Mouse (Mus musculus) MEL (cell line): ENCODE data around the gene 1700018B08Rik. TPM values are rescaled to one million over a fixed set of nuclear protein-coding genes. Genes with fewer than 3 reads are reported as not detected.

Experiments used
- DNase-seq: peaks from one replicate; pipeline ENCODE4 v3.0.0; 2011; ENCODE audit warnings: low read depth, low spot score
- H3K27ac ChIP-seq: 2 replicates; pipeline ENCODE4 v1.5.1; 2012; ENCODE audit warnings: low read depth, mild to moderate bottlenecking, control low read depth, low read length, moderate library complexity; ENCODE audit not compliant: control insufficient read depth
- H3K27me3 ChIP-seq, 2 experiments: fragments of 150-350 bp in 1 of 2; sonication (generic) in 1 of 2; 2 replicates each; pipeline ENCODE4 v1.6.1; 2012; ENCODE audit warnings: low read length in 2 of 2, mild to moderate bottlenecking in 2 of 2, improper control_type of control experiment in 1 of 2, moderate library complexity in 1 of 2; ENCODE audit not compliant: insufficient read depth in 2 of 2, control insufficient read depth in 1 of 2
- H3K36me3 ChIP-seq, 2 experiments: 2 replicates each; pipeline ENCODE4 v1.6.1; 2012 to 2014; ENCODE audit warnings: low read length in 2 of 2, improper control_type of control experiment in 1 of 2, inconsistent platforms in 1 of 2, mild to moderate bottlenecking in 1 of 2; ENCODE audit not compliant: insufficient read depth in 2 of 2, control insufficient read depth in 1 of 2
- H3K4me1 ChIP-seq, 2 experiments: fragments of 150-350 bp in 1 of 2; sonication (generic) in 1 of 2; 2 replicates each; pipeline ENCODE4 v1.6.1; 2012; ENCODE audit warnings: low read length in 2 of 2, improper control_type of control experiment in 1 of 2, mild to moderate bottlenecking in 1 of 2; ENCODE audit not compliant: insufficient read depth in 2 of 2, control insufficient read depth in 1 of 2
- H3K4me3 ChIP-seq, 2 experiments: fragments of 150-350 bp in 1 of 2; sonication (generic) in 1 of 2; 2 replicates each; pipeline ENCODE4 v1.5.1; 2012; ENCODE audit warnings: low read depth in 2 of 2, low read length in 2 of 2, mild to moderate bottlenecking in 2 of 2, moderate library complexity in 2 of 2, control low read depth in 1 of 2, improper control_type of control experiment in 1 of 2; ENCODE audit not compliant: control insufficient read depth in 1 of 2, insufficient read depth in 1 of 2
- H3K79me2 ChIP-seq: 2 replicates; pipeline ENCODE4 v1.6.1; 2012; ENCODE audit warnings: mild to moderate bottlenecking, low read length, moderate library complexity; ENCODE audit not compliant: control insufficient read depth, poor library complexity, insufficient read depth
- H3K9ac ChIP-seq: 2 replicates; pipeline ENCODE4 v1.6.1; 2012; ENCODE audit warnings: low read depth, mild to moderate bottlenecking, control low read depth, low read length, moderate library complexity; ENCODE audit not compliant: control insufficient read depth, poor library complexity, severe bottlenecking
- H3K9me3 ChIP-seq: fragments of 150-350 bp; sonication (generic); replicated peaks from 2 replicates; pipeline ENCODE4 v1.6.1; 2012; ENCODE audit warnings: mild to moderate bottlenecking, low read length, improper control_type of control experiment, moderate library complexity; ENCODE audit not compliant: insufficient read depth
- BHLHE40 ChIP-seq: IDR thresholded peaks from 2 replicates; pipeline ENCODE4 v1.6.1; 2012; ENCODE audit warnings: low read depth, mild to moderate bottlenecking, inconsistent platforms, low read length, improper control_type of control experiment, borderline replicate concordance
- CHD1 ChIP-seq: IDR thresholded peaks from 2 replicates; pipeline ENCODE4 v1.6.1; 2012; ENCODE audit warnings: low read depth, mild to moderate bottlenecking, inconsistent platforms, low read length, improper control_type of control experiment
- CHD2 ChIP-seq: IDR thresholded peaks from 2 replicates; pipeline ENCODE4 v1.6.1; 2011; ENCODE audit warnings: low read length, improper control_type of control experiment
- ELF1 ChIP-seq: IDR thresholded peaks from 2 replicates; pipeline ENCODE4 v1.6.1; 2014; ENCODE audit warnings: low read depth, mild to moderate bottlenecking, inconsistent platforms, low read length, improper control_type of control experiment, moderate library complexity
- EP300 ChIP-seq, 2 experiments: IDR thresholded peaks; 2 replicates each; pipeline ENCODE4 v1.6.1; 2011; ENCODE audit warnings: improper control_type of control experiment in 2 of 2, low read length in 2 of 2, low read depth in 1 of 2, mild to moderate bottlenecking in 1 of 2
- ETS1 ChIP-seq: IDR thresholded peaks from 2 replicates; pipeline ENCODE4 v1.6.1; 2012; ENCODE audit warnings: low read depth, mild to moderate bottlenecking, inconsistent platforms, low read length, improper control_type of control experiment, moderate library complexity
- GABPA ChIP-seq: IDR thresholded peaks from 2 replicates; pipeline ENCODE4 v1.6.1; 2012; ENCODE audit warnings: low read depth, mild to moderate bottlenecking, inconsistent platforms, low read length, improper control_type of control experiment, moderate library complexity
- GATA1 ChIP-seq: IDR thresholded peaks from 2 replicates; pipeline ENCODE4 v1.6.1; 2011; ENCODE audit warnings: low read depth, low read length, improper control_type of control experiment
- HCFC1 ChIP-seq: IDR thresholded peaks from 2 replicates; pipeline ENCODE4 v1.6.1; 2012; ENCODE audit warnings: low read depth, mild to moderate bottlenecking, inconsistent platforms, low read length, improper control_type of control experiment, moderate library complexity
- MAX ChIP-seq: IDR thresholded peaks from 2 replicates; pipeline ENCODE4 v1.6.1; 2011; ENCODE audit warnings: low read length, improper control_type of control experiment
- MAZ ChIP-seq: IDR thresholded peaks from 2 replicates; pipeline ENCODE4 v1.6.1; 2012; ENCODE audit warnings: low read depth, mild to moderate bottlenecking, inconsistent platforms, low read length, improper control_type of control experiment
- MXI1 ChIP-seq: IDR thresholded peaks from 2 replicates; pipeline ENCODE4 v1.6.1; 2011; ENCODE audit warnings: mild to moderate bottlenecking, low read depth, low read length, improper control_type of control experiment
- MYB ChIP-seq: IDR thresholded peaks from 2 replicates; pipeline ENCODE4 v1.6.1; 2011; ENCODE audit warnings: mild to moderate bottlenecking, low read depth, low read length, improper control_type of control experiment
- MYC ChIP-seq: IDR thresholded peaks from 2 replicates; pipeline ENCODE4 v1.6.1; 2011; ENCODE audit warnings: low read depth, mild to moderate bottlenecking, low read length, improper control_type of control experiment, moderate library complexity
- POLR2A ChIP-seq, 2 experiments: IDR thresholded peaks; 2 replicates each; pipeline ENCODE4 v1.6.1; 2011 to 2012; ENCODE audit warnings: low read length in 2 of 2, mild to moderate bottlenecking in 2 of 2, control low read depth in 1 of 2, improper control_type of control experiment in 1 of 2, low read depth in 1 of 2, moderate library complexity in 1 of 2; ENCODE audit not compliant: control insufficient read depth in 1 of 2, insufficient read depth in 1 of 2, poor library complexity in 1 of 2
- POLR2AphosphoS2 ChIP-seq: IDR thresholded peaks from 2 replicates; pipeline ENCODE4 v1.6.1; 2011; ENCODE audit warnings: low read length, improper control_type of control experiment
- RAD21 ChIP-seq: IDR thresholded peaks from 2 replicates; pipeline ENCODE4 v1.6.1; 2011; ENCODE audit warnings: mild to moderate bottlenecking, low read depth, low read length, improper control_type of control experiment
- RCOR1 ChIP-seq: IDR thresholded peaks from 2 replicates; pipeline ENCODE4 v1.6.1; 2012; ENCODE audit warnings: low read depth, mild to moderate bottlenecking, inconsistent platforms, low read length, improper control_type of control experiment
- SIN3A ChIP-seq: IDR thresholded peaks from 2 replicates; pipeline ENCODE4 v1.6.1; 2012; ENCODE audit warnings: low read length, improper control_type of control experiment, inconsistent platforms
- SMC3 ChIP-seq: IDR thresholded peaks from 2 replicates; pipeline ENCODE4 v1.6.1; 2011; ENCODE audit warnings: low read depth, low read length, improper control_type of control experiment
- TAL1 ChIP-seq: IDR thresholded peaks from 2 replicates; pipeline ENCODE4 v1.6.1; 2012; ENCODE audit warnings: mild to moderate bottlenecking, inconsistent platforms, low read length, moderate library complexity, mixed read lengths
- TBP ChIP-seq: IDR thresholded peaks from 2 replicates; pipeline ENCODE4 v1.8.0; 2011; ENCODE audit warnings: low read depth, low read length, improper control_type of control experiment
- TCF12 ChIP-seq: IDR thresholded peaks from 2 replicates; pipeline ENCODE4 v1.6.1; 2014; ENCODE audit warnings: low read depth, mild to moderate bottlenecking, inconsistent platforms, low read length, improper control_type of control experiment, moderate library complexity
- UBTF ChIP-seq: IDR thresholded peaks from 2 replicates; pipeline ENCODE4 v1.6.1; 2012; ENCODE audit warnings: low read depth, mild to moderate bottlenecking, inconsistent platforms, low read length, improper control_type of control experiment, moderate library complexity, borderline replicate concordance; ENCODE audit not compliant: insufficient read depth
- USF1 ChIP-seq: IDR thresholded peaks from 2 replicates; pipeline ENCODE4 v1.6.1; 2014; ENCODE audit warnings: low read depth, mild to moderate bottlenecking, inconsistent platforms, low read length, improper control_type of control experiment, moderate library complexity
- ZC3H11A ChIP-seq: IDR thresholded peaks from 2 replicates; pipeline ENCODE4 v1.6.1; 2012; ENCODE audit warnings: low read depth, mild to moderate bottlenecking, inconsistent platforms, low read length, improper control_type of control experiment
- ZKSCAN1 ChIP-seq: IDR thresholded peaks from 2 replicates; pipeline ENCODE4 v1.6.1; 2012; ENCODE audit warnings: low read depth, mild to moderate bottlenecking, inconsistent platforms, low read length, improper control_type of control experiment, moderate library complexity
- ZNF384 ChIP-seq: IDR thresholded peaks from 2 replicates; pipeline ENCODE4 v1.6.1; 2012; ENCODE audit warnings: low read depth, mild to moderate bottlenecking, inconsistent platforms, low read length, improper control_type of control experiment
- polyA plus RNA-seq, 2 experiments: library from polyadenylated mRNA; stranded (reverse) in 1 of 2; unstranded in 1 of 2; fragments of >175 nt in 1 of 2; fragments of >200 nt in 1 of 2; gene quantifications; 2 replicates each; pipeline versions ENCODE4 v1.2.1 to v1.2.4; 2012; ENCODE audit warnings: low replicate concordance in 2 of 2, low read depth in 1 of 2; ENCODE audit not compliant: insufficient read length in 2 of 2, insufficient read depth in 1 of 2, missing spikeins in 1 of 2
- total RNA-seq: library from RNA; depleted of rRNA; stranded (reverse); fragments of 300-350 nt; gene quantifications from 2 replicates; pipeline ENCODE4 v1.2.3, GENCODE M21; 2012

Gene 1700018B08Rik
- total and polyA plus RNA-seq, 3 experiments = not detected

DNA sequence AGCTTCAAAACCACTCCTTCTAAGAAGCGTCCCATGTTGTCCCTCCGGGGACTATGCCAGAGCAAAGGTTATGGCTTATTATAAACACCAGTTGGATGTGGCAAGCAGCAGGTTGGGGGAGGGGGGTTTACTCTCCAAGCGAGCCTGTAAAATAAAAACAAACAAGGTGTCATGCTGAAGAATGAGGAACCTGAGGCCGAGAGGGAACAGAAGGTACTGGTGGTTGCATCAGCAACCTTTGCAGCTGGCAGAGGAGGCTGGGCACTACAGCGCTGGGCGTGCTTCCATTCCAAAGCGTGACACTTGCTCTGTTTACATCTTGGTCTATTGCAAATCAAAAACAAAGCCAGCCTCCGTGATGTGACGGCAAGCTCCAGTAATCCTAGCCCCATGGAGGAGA, 36.3 kb upstream of the 1700018B08Rik start:
- Histone ChIP-seq H3K27ac (peak overlapping the region; percentile 22; the same call in 1 of the 2 replicates), H3K36me3 (peaks cover 0 to 11% of the 10 kb centered on the region in 2 experiments; a peak in 2 of 4 replicates), H3K9ac (peak overlapping the region; percentile 53), H3K4me3 (peak overlapping the region; percentile 39 to 49), H3K4me1 (peaks cover 2 to 22% of the 10 kb centered on the region in 2 experiments; a peak in 3 of 4 replicates), H3K9me3 (no peaks in the 10 kb centered on the region), H3K27me3 (no peaks in the 10 kb centered on the region), H3K79me2 (peaks cover 31% of the 10 kb centered on the region)
- TF ChIP-seq TAL1 (no peak), MYB (no peak), GATA1 (no peak), POLR2A (IDR thresholded peaks at IDR 0.05; ENCODE audit: control insufficient read depth in 1 of 2, insufficient read depth in 1 of 2, low read depth in 1 of 2, low read length in 2 of 2, poor library complexity in 1 of 2) (no peak), POLR2AphosphoS2 (no peak), RCOR1 (no peak), MAZ (no peak), HCFC1 (peak; percentile 32; the same call in 1 of the 2 replicates), TCF12 (peak; percentile 38; the same call in 1 of the 2 replicates), MAX (peak; percentile 59), UBTF (no peak), BHLHE40 (no peak), SMC3 (no peak), USF1 (no peak), CHD2 (no peak), GABPA (no peak), ZNF384 (no peak), MYC (no peak), ELF1 (no peak), SIN3A (peak; percentile 90), RAD21 (no peak), CHD1 (no peak), MXI1 (peak; percentile 87), ZC3H11A (no peak), ZKSCAN1 (no peak), ETS1 (peak; percentile 92), EP300 (IDR thresholded peaks at IDR 0.05; ENCODE audit: low read depth in 1 of 2, low read length in 2 of 2) (peak in 1 of 2 experiments; percentile 26; a peak in 1 of 4 replicates), TBP (no peak)
- DNase-seq = peak; percentile 79
